Mouse (Mus musculus): ENCODE data around the gene Scn8a. TPM values are rescaled to one million over a fixed set of nuclear protein-coding genes. Genes with fewer than 3 reads are reported as not detected.
A peak's percentile ranks its signal among the peaks of the same experiment; 100 is the strongest.

Gene Scn8a
- polyA plus RNA-seq, 1 experiment from 2014 or later, result 15.1 TPM

DNA sequence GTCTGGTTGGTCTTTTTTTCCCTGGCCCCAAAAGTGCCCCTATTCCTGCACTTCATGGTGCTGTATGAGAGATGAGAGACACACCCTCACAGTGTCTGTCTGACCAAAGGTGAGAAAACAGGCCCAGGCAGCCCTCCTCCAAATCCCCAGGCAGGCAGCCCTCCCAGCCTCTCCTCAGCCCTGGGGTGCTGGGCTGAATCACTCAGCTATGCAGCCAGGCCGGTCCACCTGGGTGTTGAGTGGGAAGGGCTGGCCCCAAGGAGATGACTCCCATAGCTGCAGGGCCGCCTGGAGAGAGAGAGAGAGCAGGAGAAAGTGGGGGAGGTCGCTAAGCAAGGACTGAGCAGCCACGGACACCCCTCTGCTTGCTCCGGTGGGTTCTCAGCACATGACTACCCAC is 201.1 kb downstream of the Scn8a start:
- ATAC-seq (ENCODE audit: low FRiP score, low TSS enrichment), result 0 out of 2 replicates have a peak, but pooled peaks have one; percentile 20
- H3K36me3 ChIP-seq (ENCODE audit: control insufficient read depth, insufficient read depth, low read length), result no peaks in the 10 kb centered on the region
- H3K9ac ChIP-seq (ENCODE audit: low read depth, low read length), result peak overlapping the region; percentile 8; the same call in 1 of the 2 replicates
- 16% methylated on average over 5 of the region's 5 CpGs for WGBS
- H3K4me1 ChIP-seq (ENCODE audit: control insufficient read depth, insufficient read depth, low read length), result peaks cover 75% of the 10 kb centered on the region
- peak overlapping the region; percentile 13; the same call in 1 of the 2 replicates for H3K4me2 ChIP-seq (replicated peaks; ENCODE audit: low read depth, low read length)
- no peak overlapping the region for H3K4me3 ChIP-seq (ENCODE audit: low read length)
- no peaks in the 10 kb centered on the region for H3K27me3 ChIP-seq (ENCODE audit: control insufficient read depth, insufficient read depth, low read length)
- H3K27ac ChIP-seq (ENCODE audit: low read depth, low read length), result peak overlapping the region; percentile 76
- no peaks in the 10 kb centered on the region for H3K9me3 ChIP-seq (ENCODE audit: control insufficient read depth, low read length)

DNA sequence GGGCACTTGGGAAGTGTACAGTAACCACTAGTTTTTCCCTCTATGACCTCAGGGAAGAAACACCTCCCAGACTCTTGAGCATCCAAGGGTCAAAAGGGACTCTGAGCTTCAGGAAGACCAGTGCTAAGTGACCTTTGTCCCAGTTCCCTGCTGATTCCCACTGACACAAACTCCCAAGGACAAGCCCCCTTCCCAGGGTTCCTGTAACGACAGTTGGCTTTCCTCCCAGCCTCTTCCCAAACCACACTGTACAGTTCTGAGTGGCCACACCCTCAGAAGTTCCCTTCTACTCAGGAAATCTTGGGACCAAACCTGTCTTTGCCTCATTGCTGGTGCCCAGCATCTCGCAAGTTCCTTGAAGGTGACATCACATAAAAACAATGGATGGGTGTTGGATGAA is 203.1 kb downstream of the Scn8a start:
- WGBS, result 54% methylated on average over 2 of the region's 2 CpGs
- Histone ChIP-seq H3K4me2 (replicated peaks; ENCODE audit: low read depth, low read length) (no peak overlapping the region), H3K27ac (ENCODE audit: low read depth, low read length) (no peak overlapping the region), H3K9ac (ENCODE audit: low read depth, low read length) (no peak overlapping the region; the same call in 1 of the 2 replicates), H3K27me3 (ENCODE audit: control insufficient read depth, insufficient read depth, low read length) (no peaks in the 10 kb centered on the region), H3K4me1 (ENCODE audit: control insufficient read depth, insufficient read depth, low read length) (peaks cover 68% of the 10 kb centered on the region), H3K9me3 (ENCODE audit: control insufficient read depth, low read length) (no peaks in the 10 kb centered on the region), H3K4me3 (ENCODE audit: low read length) (no peak overlapping the region), H3K36me3 (ENCODE audit: control insufficient read depth, insufficient read depth, low read length) (no peaks in the 10 kb centered on the region)
- ATAC-seq (ENCODE audit: low FRiP score, low TSS enrichment), result no peak

DNA sequence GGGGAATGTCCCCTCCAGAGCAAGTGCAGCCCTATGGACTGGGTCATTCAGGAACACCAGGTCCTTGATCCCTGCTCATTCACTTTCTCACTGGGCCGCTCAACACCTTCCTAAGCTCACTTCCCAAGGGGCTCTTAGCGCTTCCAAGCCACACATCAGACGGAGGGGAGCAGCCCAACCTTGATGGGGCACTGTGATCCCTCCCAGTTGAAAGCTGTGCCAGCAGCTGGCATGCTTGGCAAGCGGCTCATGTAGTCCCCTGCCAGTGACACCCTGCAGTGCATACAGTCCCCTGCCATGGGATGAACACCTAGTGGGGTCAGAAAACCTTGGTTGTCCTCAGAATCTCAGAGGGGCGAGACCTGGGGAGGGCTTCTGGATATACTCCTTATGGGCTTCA is 204.4 kb downstream of the Scn8a start:
- H3K4me3 ChIP-seq (ENCODE audit: low read length), result no peak overlapping the region
- WGBS, result 84% methylated on average over 5 of the region's 5 CpGs
- ATAC-seq (ENCODE audit: low FRiP score, low TSS enrichment), result no peak
- H3K9me3 ChIP-seq (ENCODE audit: control insufficient read depth, low read length), result no peaks in the 10 kb centered on the region
- no peaks in the 10 kb centered on the region for H3K36me3 ChIP-seq (ENCODE audit: control insufficient read depth, insufficient read depth, low read length)
- H3K4me1 ChIP-seq (ENCODE audit: control insufficient read depth, insufficient read depth, low read length), result peaks cover 59% of the 10 kb centered on the region
- no peak overlapping the region for H3K9ac ChIP-seq (ENCODE audit: low read depth, low read length)
- no peaks in the 10 kb centered on the region for H3K27me3 ChIP-seq (ENCODE audit: control insufficient read depth, insufficient read depth, low read length)
- H3K27ac ChIP-seq (ENCODE audit: low read depth, low read length), result no peak overlapping the region
- no peak overlapping the region for H3K4me2 ChIP-seq (replicated peaks; ENCODE audit: low read depth, low read length)

DNA sequence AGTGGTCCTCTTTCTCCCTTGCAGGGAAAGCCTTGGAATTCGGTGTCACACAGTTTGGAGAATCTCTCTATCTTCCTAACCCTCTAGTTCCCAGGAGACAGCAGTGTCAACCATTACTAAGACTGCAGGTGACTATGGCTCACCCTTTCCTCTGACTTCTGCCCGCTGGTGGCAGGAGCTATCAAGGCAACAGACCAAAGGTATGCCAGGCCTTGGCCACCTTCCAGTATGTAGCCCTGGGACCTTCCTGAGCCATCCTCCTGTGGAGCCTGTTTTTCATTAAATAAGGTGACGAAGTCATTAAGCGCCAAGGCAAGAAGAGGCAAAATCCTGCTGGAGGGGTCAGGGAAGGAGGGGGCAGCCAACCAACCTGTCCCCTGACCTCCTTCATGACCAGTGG is 205.5 kb downstream of the Scn8a start:
- Histone ChIP-seq H3K27me3 (ENCODE audit: control insufficient read depth, insufficient read depth, low read length) (no peaks in the 10 kb centered on the region), H3K4me1 (ENCODE audit: control insufficient read depth, insufficient read depth, low read length) (peaks cover 53% of the 10 kb centered on the region), H3K9ac (ENCODE audit: low read depth, low read length) (0 out of 2 replicates have a peak overlapping the region, but pooled peaks have one; percentile 8), H3K9me3 (ENCODE audit: control insufficient read depth, low read length) (no peaks in the 10 kb centered on the region), H3K36me3 (ENCODE audit: control insufficient read depth, insufficient read depth, low read length) (no peaks in the 10 kb centered on the region), H3K4me3 (ENCODE audit: low read length) (no peak overlapping the region), H3K27ac (ENCODE audit: low read depth, low read length) (no peak overlapping the region; the same call in 1 of the 2 replicates), H3K4me2 (replicated peaks; ENCODE audit: low read depth, low read length) (no peak overlapping the region; the same call in 1 of the 2 replicates)
- no peak for ATAC-seq (ENCODE audit: low FRiP score, low TSS enrichment)
- WGBS, result 69% methylated on average over 4 of the region's 4 CpGs

DNA sequence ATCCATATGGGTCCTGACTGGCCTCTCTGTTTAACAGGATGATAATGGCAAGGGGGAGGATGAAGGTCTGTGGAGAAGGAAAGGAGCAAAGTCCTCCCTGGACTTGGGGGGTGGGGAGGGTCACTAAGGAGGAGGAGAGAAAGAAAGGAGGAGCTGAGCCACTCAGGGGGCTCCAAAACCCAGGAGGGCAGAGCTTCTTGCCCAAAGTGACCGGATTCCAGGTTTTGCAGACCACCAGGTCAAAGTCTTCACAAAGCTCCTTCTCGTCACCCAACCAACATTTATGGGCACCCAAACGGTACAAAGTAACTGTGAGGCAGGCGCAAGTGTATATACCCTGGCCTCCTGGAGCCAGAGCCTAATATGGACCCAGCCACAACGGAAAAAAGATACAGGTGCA is 206.0 kb downstream of the Scn8a start:
- Histone ChIP-seq H3K9me3 (ENCODE audit: control insufficient read depth, low read length) (no peaks in the 10 kb centered on the region), H3K4me3 (ENCODE audit: low read length) (peak overlapping the region; percentile 93)

DNA sequence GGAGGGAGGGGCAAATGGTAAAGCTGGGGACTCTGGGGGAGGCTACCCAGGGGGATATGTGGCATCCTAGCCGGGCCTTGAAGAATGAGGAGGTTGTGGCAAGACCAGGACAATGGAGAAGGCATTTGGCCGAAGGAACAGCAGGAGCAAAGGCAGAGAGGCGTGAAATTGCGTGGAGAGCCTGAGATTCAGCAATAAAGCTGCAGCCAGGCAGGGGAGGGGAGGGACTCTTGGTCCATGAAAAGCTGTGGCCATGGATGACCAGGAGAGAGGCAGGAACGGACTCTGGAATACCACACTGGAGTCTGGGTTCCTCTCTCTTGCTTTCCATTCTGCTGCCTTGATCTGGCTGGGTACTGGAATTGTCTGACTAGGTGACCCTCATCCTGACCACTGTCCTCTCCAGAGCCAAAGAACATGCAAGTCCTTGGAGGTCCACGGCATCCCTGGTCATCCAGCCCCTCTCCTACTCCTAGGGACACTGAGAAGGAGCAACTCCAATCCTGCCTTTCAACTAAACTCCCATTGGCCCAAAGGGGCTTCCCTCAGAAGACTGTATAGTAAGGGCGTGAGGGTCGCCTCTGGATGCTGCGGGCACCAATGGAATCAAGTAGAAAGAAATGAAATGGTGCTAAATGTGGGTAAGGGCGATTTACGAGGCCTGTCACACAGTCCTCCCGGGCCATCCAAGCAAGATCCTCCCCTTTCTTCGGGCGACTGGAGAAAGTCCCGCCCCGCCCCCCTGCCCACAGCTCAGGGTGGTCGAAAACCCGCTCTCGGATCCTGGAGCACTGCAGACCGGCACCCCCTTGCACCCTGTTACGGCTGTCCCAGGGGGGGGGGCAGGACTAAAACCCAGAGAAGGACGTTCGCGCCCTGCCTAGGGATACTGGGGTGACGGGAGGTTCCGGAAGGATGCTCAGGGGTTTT is 206.7 kb downstream of the Scn8a start:
- peak overlapping the region; percentile 94 for H3K9ac ChIP-seq (ENCODE audit: low read depth, low read length)
- H3K4me1 ChIP-seq (ENCODE audit: control insufficient read depth, insufficient read depth, low read length), result peaks cover 41% of the 10 kb centered on the region
- H3K36me3 ChIP-seq (ENCODE audit: control insufficient read depth, insufficient read depth, low read length), result no peaks in the 10 kb centered on the region
- ATAC-seq (ENCODE audit: low FRiP score, low TSS enrichment), result peak; percentile 20
- 4% methylated on average over 26 of the region's 26 CpGs for WGBS
- H3K9me3 ChIP-seq (ENCODE audit: control insufficient read depth, low read length), result no peaks in the 10 kb centered on the region
- no peaks in the 10 kb centered on the region for H3K27me3 ChIP-seq (ENCODE audit: control insufficient read depth, insufficient read depth, low read length)
- peak overlapping the region; percentile 93 for H3K4me3 ChIP-seq (ENCODE audit: low read length)
- peak overlapping the region; percentile 76 for H3K4me2 ChIP-seq (replicated peaks; ENCODE audit: low read depth, low read length)
- H3K27ac ChIP-seq (ENCODE audit: low read depth, low read length), result peak overlapping the region; percentile 97; the same call in 1 of the 2 replicates

More for the DNA sequence above, 206.0 kb downstream of the Scn8a start:
- Histone ChIP-seq H3K9ac (ENCODE audit: low read depth, low read length) (0 out of 2 replicates have a peak overlapping the region, but pooled peaks have one; percentile 8), H3K27me3 (ENCODE audit: control insufficient read depth, insufficient read depth, low read length) (no peaks in the 10 kb centered on the region), H3K36me3 (ENCODE audit: control insufficient read depth, insufficient read depth, low read length) (no peaks in the 10 kb centered on the region), H3K27ac (ENCODE audit: low read depth, low read length) (peak overlapping the region; percentile 97; the same call in 1 of the 2 replicates), H3K4me2 (replicated peaks; ENCODE audit: low read depth, low read length) (peak overlapping the region; percentile 76), H3K4me1 (ENCODE audit: control insufficient read depth, insufficient read depth, low read length) (peaks cover 48% of the 10 kb centered on the region)
- no peak for ATAC-seq (ENCODE audit: low FRiP score, low TSS enrichment)
- WGBS, result 25% methylated on average over 5 of the region's 5 CpGs

DNA sequence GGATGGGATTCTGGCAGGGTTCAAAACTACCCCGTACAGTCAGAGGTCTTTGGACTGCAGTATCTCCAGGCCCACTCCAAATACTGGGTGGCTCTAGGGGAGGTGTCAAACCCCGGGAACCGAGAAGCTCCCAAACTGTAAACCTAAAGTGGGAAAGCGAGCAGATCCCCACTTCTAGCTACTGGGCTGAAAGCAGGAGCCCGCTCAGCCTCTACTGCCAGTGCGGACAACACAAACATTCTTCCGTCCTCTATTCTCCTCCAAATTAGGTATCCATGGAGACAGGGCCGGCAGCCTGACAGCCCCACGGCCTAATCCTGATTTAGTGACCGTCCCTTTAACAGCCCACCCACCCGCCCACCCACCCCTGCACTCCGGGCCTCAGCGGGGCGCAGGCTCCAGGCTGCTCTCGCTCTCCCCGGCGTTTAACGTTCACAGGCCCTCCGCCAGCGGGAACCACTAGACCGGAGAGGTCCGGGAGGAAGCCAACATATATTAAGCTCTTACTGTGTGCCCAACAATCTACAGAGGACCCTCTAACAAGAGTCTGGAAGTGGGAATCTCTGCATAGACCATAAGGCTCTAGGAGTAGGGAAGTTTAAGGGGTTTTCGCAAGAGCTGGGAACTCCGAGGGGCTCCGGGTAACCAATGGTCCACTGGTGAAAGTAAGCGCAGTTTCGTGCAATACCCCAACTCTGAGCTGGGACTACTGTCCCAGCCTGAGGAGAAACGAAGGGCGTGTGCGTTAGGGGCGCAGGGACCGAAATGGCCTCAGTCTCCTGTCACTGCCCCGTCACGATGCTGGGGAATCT is 207.5 kb downstream of the Scn8a start:
- under 1% methylated on average over 34 of the region's 34 CpGs for WGBS
- peak overlapping the region; percentile 76 for H3K4me2 ChIP-seq (replicated peaks; ENCODE audit: low read depth, low read length)
- H3K9me3 ChIP-seq (ENCODE audit: control insufficient read depth, low read length), result no peaks in the 10 kb centered on the region
- H3K9ac ChIP-seq (ENCODE audit: low read depth, low read length), result peak overlapping the region; percentile 94
- peaks cover 43% of the 10 kb centered on the region for H3K4me1 ChIP-seq (ENCODE audit: control insufficient read depth, insufficient read depth, low read length)
- H3K27ac ChIP-seq (ENCODE audit: low read depth, low read length), result peak overlapping the region; percentile 97
- H3K27me3 ChIP-seq (ENCODE audit: control insufficient read depth, insufficient read depth, low read length), result no peaks in the 10 kb centered on the region
- peak; percentile 16; the same call in 1 of the 2 replicates for ATAC-seq (ENCODE audit: low FRiP score, low TSS enrichment)
- H3K4me3 ChIP-seq (ENCODE audit: low read length), result peak overlapping the region; percentile 93
- H3K36me3 ChIP-seq (ENCODE audit: control insufficient read depth, insufficient read depth, low read length), result no peaks in the 10 kb centered on the region

DNA sequence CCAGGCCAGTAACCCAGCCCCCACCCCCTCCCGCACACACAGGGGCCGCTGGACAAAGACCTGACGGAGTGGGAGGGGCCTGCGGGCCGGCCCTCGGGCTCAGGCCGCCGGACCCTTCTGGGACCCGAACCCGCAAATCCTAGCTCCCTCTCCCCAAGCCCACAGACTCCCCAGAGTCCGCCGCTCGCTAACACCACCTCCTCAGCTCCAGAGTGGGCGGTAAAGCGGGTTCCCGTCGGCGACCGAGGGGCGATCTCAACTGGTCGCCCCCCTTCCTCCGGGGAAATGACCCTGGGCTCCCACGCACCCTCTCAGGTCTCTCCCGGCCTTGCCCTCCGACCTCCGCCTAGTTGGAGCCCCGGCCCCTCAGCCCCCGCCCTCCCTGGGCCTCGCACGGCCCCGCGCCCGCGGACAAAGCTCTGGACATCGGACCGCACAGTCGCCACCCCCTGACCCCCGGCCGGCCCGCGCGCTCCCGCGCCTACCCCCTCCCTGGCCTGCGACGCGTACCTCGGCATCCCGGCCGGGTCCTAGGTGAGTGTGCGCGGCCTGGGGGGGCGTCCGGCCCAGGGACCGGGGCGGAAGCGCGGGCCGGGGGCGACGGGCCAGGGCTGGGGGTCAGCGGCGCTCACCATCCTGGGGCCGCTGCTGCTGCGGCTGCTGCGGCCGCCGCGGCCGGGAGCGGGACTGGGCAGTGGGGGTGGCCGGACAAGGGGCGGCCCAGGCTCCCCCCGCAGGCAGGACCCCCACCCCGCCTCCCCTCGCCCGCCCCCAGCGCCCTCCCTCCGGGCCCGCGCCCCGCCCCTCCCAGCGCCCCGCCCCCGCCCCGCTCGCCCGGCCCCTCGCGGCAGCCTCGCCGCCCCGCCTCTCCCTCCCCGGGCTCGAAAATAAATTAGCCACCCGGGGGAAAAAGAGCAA is 208.4 kb downstream of the Scn8a start, which contains the start of gene Fignl2:
Gene Fignl2 (minus strand): TSS at position 755 of the 918 bp plus-strand sequence.
- Histone ChIP-seq H3K9ac (ENCODE audit: low read depth, low read length) (peak within 1 kb of the TSS; percentile 94), H3K4me3 (ENCODE audit: low read length) (peak within 1 kb of the TSS; percentile 93), H3K4me2 (replicated peaks; ENCODE audit: low read depth, low read length) (peak within 1 kb of the TSS; percentile 76), H3K36me3 (ENCODE audit: control insufficient read depth, insufficient read depth, low read length) (no peaks in the 10 kb centered on the region), H3K27me3 (ENCODE audit: control insufficient read depth, insufficient read depth, low read length) (no peaks in the 10 kb centered on the region), H3K4me1 (ENCODE audit: control insufficient read depth, insufficient read depth, low read length) (peaks cover 45% of the 10 kb centered on the region), H3K9me3 (ENCODE audit: control insufficient read depth, low read length) (no peaks in the 10 kb centered on the region), H3K27ac (ENCODE audit: low read depth, low read length) (peak within 1 kb of the TSS; percentile 97)
- ATAC-seq (ENCODE audit: low FRiP score, low TSS enrichment), result peak; percentile 32
- WGBS, result under 1% methylated on average over 74 of the region's 96 CpGs
